9 mouse cellular contexts compared by ENCODE assay signal in genomic region chr2:108690091-108690490, GRCm38 (mm10).
DNase-seq lines count a peak whose midpoint lies in the region; ATAC-seq lines count a peak whose summit lies in the region.
"Had no signal": no experiment of that assay in that cellular context is flagged by ENCODE, and none has a peak within 500 bp of the region (broad histone marks: within the 10 kb centered on the region; RNA-seq: fewer than 3 reads in every experiment).

No protein-coding gene starts in this region.

- intact Hi-C loops in left cerebral cortex, postnatal 36 days (cut with DNase I), result loop anchor here (5.0 kb wide), 1 partner anchor 1002 kb away; no protein-coding TSS in a partner anchor

- no peaks in the 10 kb centered on the region for H3K4me1 ChIP-seq in forebrain, embryonic 10.5 days
- H3K4me1 ChIP-seq in forebrain, embryonic 15.5 days, result no peaks in the 10 kb centered on the region
- H3K4me1 ChIP-seq: hindbrain, embryonic 15.5 days had no signal

- H3K27me3 ChIP-seq in forebrain, embryonic 10.5 days (ENCODE audit: poor library complexity, severe bottlenecking), result no peaks in the 10 kb centered on the region
- H3K27me3 ChIP-seq in forebrain, embryonic 15.5 days, result no peaks in the 10 kb centered on the region
- H3K27me3 ChIP-seq: hindbrain, embryonic 15.5 days had no signal

- ATAC-seq in forebrain, embryonic 15.5 days (replicated peaks), result no peak
- ATAC-seq in hematopoietic stem cell, adult 5-6 weeks (replicated peaks in 1 of 2; ENCODE audit: insufficient read depth in 1 of 2, low FRiP score in 2 of 2, low TSS enrichment in 1 of 2, low read depth in 1 of 2, poor library complexity in 2 of 2, severe bottlenecking in 2 of 2), result peak; percentile 46 to 56; a peak in 1 of 4 replicates

- no peaks in the 10 kb centered on the region for H3K36me3 ChIP-seq in forebrain, embryonic 10.5 days (replicated peaks)
- no peaks in the 10 kb centered on the region for H3K36me3 ChIP-seq in forebrain, embryonic 15.5 days
- H3K36me3 ChIP-seq: hindbrain, embryonic 15.5 days had no signal

- peak; percentile 52 for DNase-seq in forebrain, embryonic 10.5 days (ENCODE audit: extremely low spot score, low spot score)
- DNase-seq in ovary, postnatal 14 days (ENCODE audit: low spot score), result peak; percentile 30
- no peak for DNase-seq in ovary, adult 18-20 months (ENCODE audit: low spot score)
- DNase-seq in cerebellum, postnatal 14 days, result peak; percentile 61 to 73
- peak; percentile 29 to 53 for DNase-seq in left cerebral cortex, postnatal 36 days (ENCODE audit: low spot score in 2 of 2)
- peak; percentile 6 to 15 for DNase-seq in right cerebral cortex, postnatal 36 days (ENCODE audit: low spot score in 2 of 2)

- no peak overlapping the region for H3K4me3 ChIP-seq in forebrain, embryonic 10.5 days
- H3K4me3 ChIP-seq in forebrain, embryonic 15.5 days, result no peak overlapping the region
- H3K4me3 ChIP-seq: hindbrain, embryonic 15.5 days had no signal

- H3K4me2 ChIP-seq in forebrain, embryonic 15.5 days (replicated peaks), result no peak overlapping the region
- H3K4me2 ChIP-seq: hindbrain, embryonic 15.5 days had no signal

- H3K9ac ChIP-seq in forebrain, embryonic 15.5 days (replicated peaks), result no peak overlapping the region
- H3K9ac ChIP-seq: hindbrain, embryonic 15.5 days had no signal

- no peaks in the 10 kb centered on the region for H3K9me3 ChIP-seq in forebrain, embryonic 10.5 days
- no peaks in the 10 kb centered on the region for H3K9me3 ChIP-seq in forebrain, embryonic 15.5 days
- H3K9me3 ChIP-seq: hindbrain, embryonic 15.5 days had no signal

- H3K27ac ChIP-seq in forebrain, embryonic 10.5 days, result no peak overlapping the region
- no peak overlapping the region for H3K27ac ChIP-seq in forebrain, embryonic 15.5 days (replicated peaks)
- H3K27ac ChIP-seq: hindbrain, embryonic 15.5 days had no signal

- WGBS in forebrain, embryonic 10.5 days, result 53% methylated on average over 4 of the region's 4 CpGs
- 60% methylated on average over 4 of the region's 4 CpGs for WGBS in forebrain, embryonic 15.5 days
